Mouse (Mus musculus): Measurements from ENCODE around the gene Atic.

Gene Atic

DNA sequence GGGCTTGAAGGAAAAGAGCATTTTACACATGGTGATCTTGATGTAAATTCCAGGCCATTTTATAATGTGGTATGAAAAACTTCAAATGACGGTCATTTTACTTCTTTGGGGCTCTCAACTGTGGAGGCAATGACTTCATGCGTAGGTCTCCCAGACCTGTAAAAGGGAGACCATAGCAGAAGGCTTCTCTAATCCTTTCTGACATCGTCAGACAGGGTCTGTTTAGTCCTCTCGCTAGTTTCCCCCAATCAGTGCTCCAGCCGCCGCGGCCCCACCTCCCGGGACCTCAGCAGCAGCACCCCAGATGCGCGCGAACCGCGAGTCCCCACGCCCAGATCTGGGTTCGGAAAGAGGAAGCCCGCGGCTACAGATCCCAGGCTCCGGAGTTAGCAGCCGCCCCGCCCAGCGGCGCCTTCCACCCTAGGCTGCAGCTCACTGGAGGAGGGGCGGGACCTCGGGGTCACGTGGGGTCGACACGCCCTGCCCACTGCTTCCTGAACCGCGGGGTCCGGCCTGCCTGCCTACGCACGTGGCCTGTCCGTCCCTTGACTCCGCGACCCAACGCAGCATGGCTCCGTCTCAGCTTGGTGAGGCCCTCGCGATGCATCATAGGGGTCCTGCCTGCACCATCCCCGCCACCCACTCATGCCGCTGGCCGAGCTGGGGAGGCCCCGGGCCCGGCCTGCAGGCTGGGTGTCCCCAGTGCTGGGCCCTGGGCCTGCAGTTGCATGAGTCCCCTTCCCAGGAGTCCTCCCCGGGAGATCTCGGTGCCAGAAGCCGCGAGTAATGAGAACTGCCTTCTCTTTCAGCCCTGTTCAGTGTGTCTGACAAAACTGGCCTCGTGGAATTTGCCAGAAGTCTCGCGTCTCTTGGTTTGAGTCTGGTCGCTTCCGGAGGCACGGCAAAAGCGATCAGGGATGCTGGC, at the start of gene Atic:
Atic (plus strand) TSS at position 463 of the 925 bp plus-strand sequence.
- DNase-seq (ENCODE audit: low read depth, low spot score) = peak; percentile 95

DNA sequence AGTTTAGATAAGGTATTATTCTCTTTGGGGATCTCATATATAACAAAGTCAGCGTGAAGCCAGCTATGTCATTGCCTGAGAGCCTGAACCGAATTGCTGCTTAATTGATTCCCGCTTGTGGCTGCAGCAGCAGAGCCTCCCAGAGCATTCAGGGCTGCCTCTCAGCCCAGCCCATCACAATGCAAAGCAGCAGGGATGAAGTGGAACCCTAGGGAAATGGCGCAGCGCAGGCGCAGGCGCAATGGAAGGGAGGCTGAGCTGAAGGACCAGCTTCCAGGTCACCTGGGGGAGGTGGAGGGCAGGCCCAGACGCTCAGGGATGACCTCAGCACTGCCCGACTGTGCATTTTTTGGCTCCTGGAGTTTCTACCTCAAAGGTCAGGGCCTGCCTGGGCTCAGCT, 49.7 kb upstream of the Atic start:
- no peak for DNase-seq (ENCODE audit: low read depth, low spot score)

DNA sequence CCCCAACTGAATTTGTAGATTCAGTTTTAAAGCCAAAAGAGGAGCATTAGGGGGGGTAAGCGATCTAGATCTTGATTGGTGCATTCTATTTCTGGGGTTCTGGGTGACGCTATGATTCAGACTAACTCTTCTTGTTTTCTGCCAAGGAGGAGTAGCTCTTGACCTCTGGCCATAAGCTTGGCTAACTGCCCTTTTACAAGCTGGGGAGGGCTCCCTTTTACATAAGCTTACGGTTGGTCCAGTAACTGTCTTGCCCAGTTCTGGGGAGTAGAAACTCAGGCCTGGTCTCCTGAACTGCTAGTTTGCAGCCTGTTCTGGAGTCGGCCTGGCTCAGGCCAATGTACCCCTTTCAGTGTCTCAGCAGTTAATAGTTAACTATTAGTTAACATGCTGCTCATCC, 41.9 kb upstream of the Atic start:
- DNase-seq (ENCODE audit: low read depth, low spot score) = no peak

DNA sequence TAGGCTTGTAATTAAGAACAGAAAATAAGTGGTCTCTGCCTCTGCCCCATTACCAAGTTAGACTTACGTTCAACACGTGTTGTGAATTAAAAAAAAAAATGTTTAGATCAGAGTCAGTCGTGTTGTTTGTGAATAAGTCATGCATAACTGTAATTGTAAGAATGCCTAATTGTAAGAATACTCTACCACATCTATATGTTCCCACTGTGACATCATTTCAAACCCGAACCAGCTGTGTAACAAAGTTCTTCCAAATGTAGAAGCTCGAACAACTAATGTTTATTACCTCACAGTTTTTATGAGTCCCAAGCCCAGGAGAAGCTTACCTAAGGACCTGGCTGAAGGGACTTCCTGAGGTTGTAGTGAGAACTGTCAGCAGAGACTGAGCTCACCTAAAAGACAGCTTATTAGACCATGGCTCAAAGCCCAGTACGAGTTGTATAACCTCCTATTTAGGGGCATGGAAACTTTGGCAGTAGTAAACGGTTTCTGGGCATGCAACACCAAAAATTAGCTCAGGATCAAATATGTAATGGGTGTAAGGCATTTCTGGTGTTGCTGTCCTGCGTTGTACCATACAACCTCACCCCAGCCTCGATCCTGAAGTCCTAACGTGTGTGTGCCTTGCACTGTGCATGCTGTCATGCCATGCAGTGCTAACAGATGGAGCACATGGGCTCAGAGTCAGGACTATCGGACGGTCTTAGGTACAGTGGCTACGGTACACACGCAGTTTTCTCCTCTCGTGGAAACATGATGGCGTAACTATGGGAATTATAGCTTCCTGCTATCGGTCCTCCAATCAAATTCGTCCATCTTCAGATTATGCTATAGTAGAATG, 27.9 kb upstream of the Atic start:
- no peak for DNase-seq (ENCODE audit: low read depth, low spot score)

DNA sequence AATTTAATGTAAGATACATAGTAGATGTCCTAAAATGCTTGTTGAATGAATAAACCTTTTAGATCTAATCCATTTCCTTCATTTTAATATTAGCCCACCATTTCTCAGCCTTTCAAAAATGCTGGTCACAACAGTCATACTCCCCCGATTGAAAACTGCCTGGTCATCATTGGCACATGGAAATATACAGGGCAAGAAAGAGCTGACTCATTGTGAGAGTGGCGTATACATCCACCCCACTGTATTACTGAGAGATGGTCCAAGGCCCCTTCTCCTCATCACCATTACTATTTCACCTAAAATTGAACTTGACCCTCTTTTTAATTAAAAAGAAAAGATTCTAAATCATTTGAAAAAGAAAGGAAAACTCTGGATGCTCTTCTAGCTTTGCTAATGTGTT, 26.2 kb upstream of the Atic start:
- no peak for DNase-seq (ENCODE audit: low read depth, low spot score)

- DNase-seq (ENCODE audit: low read depth, low spot score) = peak; percentile 51
Observed at GRCm38 (mm10) chr1:71531653-71532052, 25.3 kb upstream of the Atic start.

GRCm38 (mm10) chr1:71539641-71540040, 17.3 kb upstream of the Atic start:
- no peak for DNase-seq (ENCODE audit: low read depth, low spot score)

DNA sequence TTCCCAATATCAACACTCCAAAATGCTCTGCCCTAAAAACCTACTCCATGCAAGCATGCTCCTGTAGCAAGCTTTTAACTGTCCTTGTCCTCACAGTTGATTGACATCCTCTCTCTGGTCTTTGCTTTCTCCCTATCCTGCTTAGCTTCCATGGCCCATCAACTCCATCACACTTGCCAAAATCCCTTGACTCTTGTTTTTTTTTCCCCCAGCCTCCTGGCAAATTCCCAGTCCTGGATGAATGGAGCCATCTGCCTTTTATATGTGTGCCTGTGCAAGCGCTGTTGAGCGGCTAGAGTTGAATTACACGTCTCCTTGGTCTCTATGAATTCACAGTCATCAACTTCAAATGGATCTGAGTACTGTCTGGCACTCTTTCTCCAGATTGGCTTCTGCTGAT, 16.5 kb upstream of the Atic start:
- no peak for DNase-seq (ENCODE audit: low read depth, low spot score)

DNA sequence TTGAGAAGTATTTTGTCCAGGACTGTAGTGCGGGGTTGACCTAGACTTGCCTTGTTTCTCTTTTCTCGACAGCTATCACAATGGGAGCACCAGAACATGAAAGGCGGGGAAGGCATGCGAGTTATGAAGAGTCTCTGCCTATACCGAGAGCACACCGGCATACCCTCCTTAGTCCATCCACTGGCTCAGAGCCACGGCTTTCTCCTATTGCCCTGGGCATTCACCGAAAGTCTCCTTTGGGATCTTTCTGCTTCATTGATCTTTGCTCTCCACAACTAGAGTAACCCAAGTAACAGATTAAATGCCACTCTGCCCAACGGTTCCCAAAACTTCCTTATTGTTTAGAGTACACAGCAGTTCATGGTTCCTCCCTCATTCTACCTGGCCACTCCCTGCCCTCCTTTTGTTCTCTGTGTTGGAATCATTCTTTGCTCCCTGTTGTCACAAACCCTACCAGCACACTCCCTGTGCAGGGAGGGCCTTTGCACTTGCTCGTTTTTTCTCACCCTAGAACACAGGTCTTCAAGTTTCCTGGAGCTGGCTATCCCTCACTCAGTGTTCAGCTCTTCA, 6.2 kb upstream of the Atic start:
- DNase-seq (ENCODE audit: low read depth, low spot score) = no peak

DNA sequence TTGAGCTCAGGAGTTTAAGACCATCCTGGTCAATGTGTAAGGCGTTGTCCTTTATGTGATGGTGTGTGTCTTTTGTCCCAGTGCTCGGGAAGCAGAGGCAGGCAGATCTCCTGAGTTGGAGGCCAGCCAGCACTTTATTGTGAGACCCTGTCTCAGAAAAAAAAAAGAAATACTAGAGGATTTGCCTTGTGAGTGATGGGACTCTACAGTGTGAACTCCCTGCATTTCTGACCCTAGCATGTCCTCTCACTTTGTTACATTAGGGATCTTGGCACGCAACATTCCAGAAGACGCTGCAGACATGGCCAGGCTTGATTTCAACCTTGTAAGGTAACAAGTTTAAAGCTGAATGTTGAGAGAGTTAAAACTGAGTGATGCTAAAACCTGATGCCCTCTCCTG, 3.7 kb downstream of the Atic start:
- DNase-seq (ENCODE audit: low read depth, low spot score) = no peak

- no peak for DNase-seq (ENCODE audit: low read depth, low spot score)
Observed at GRCm38 (mm10) chr1:71564291-71564690, 7.3 kb downstream of the Atic start.

GRCm38 (mm10) chr1:71567884-71568605, 11.1 kb downstream of the Atic start:
- DNase-seq (ENCODE audit: low read depth, low spot score) = no peak

DNA sequence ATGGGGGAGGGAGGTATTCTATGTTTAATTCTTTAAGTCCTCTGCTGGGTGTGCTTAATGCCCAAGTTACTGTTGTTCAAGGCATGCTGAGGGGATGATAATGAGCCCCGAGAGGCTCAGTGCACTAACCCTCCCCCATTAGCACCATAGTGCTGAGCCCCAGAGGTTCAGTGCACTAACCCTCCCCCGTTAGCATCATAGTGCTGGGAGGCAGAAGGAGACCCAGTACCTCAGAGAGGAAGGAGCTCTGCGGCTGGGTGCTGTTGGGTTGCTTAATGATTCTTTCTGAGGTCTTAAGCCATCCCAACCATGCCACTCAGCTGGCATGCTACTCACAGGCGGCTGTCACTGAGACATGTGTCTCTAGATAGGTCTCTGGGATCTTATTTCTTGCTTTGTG, 13.2 kb downstream of the Atic start:
- DNase-seq (ENCODE audit: low read depth, low spot score) = no peak

- no peak for DNase-seq (ENCODE audit: low read depth, low spot score)
Observed at GRCm38 (mm10) chr1:71575987-71576386, 19.0 kb downstream of the Atic start.

DNA sequence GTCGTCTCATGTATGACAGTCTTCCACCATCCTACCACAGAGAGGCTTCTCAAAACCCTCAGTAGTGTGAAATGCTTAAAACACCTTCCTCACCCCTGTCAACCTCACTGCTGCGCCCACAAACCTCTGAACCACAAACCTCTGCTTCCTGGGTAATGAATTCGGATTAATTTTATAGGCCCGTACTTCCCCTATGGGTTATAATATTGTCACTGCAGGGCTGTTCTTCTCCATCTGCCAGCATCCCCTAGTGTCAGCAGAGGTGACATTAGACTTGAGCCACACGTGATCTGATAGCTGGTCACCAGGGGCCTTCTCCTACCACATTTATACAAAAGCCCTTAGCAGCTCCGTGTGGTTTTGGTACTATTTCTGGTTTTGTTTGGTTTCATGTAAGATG, 19.9 kb downstream of the Atic start:
- DNase-seq (ENCODE audit: low read depth, low spot score) = no peak

GRCm38 (mm10) chr1:71579526-71579925, 22.6 kb downstream of the Atic start:
- DNase-seq (ENCODE audit: low read depth, low spot score) = no peak

DNA sequence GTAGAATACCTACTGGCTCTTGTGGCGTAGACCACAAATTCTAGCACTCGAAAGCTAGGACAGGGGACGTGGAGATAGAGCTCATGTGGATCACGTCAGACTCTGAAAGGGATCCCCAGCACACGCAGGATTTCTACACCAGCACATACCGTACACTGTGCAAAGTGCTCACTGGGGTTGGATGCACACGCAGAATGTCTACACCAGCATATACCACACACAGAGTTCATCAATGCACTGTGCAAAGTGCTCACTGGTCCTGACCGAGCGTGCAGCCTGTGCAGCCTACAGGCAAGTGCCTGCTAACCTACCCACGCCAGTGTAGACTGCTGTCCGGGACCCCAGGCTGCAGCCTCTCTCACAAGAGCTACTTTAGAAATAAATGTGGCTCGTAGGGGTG, 23.5 kb downstream of the Atic start:
- no peak for DNase-seq (ENCODE audit: low read depth, low spot score)

GRCm38 (mm10) chr1:71583302-71583701, 26.4 kb downstream of the Atic start:
- no peak for DNase-seq (ENCODE audit: low read depth, low spot score)

DNA sequence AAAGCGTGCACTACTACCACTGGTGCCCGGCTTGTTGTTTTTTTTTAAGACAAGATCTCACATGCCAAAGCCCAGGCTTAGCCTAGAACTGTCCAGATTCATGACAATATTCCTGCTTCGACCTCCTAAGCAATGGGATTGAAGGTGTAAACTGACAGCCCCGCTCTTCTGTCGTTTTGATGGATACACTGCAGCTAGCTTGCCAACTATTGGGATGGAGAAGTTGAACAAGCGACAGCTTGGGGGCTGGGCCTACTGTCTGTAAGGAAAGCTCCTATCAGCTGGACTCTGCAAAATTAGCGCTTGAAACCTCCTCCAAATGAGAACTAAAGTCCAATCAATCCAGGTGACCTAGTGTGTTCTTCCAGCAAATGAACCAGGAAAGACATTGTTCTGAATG, 26.9 kb downstream of the Atic start:
- no peak for DNase-seq (ENCODE audit: low read depth, low spot score)

DNA sequence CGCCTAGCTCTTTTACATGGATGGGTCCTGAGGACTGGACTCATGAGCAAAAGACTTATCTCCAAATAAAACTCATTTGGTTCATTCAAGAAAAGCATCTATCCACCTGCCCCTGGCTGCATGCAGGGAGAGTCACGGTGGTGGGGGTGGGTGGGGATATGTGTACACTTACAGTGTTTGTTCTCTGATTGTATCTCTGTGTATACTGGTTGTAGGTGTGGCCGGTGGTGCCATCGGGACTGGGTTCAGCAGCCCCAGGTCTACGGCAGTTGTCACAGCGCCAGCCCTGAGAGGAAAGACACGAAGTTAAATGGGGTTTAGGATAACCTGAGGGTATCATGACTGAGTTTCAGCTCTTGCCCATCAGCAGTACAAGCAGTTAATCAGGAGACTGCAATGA, 29.7 kb downstream of the Atic start:
- no peak for DNase-seq (ENCODE audit: low read depth, low spot score)

- no peak for DNase-seq (ENCODE audit: low read depth, low spot score)
Observed at GRCm38 (mm10) chr1:71590038-71590437, 33.1 kb downstream of the Atic start.

DNA sequence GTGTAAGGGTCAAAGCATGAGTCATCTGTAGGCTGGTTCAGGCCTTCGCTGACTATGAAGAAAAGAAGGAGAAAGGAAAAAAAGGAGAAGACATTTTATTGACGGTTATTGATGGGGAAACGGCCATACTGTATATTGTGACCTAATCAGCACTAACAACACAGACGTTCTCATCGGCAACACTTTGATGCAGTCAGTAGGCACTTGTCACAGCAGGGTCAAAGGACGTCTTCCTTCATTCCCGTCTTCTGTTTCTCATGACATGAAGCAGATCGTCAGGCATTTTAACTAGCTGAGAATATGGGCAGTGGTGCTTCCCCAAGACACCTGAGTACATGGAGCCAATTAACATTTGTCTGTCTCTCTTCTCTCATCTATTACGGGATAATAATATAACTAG, 36.2 kb downstream of the Atic start:
- DNase-seq (ENCODE audit: low read depth, low spot score) = no peak
